8 mouse cellular contexts compared by ENCODE assay signal in genomic region chrX:142526953-142527352, GRCm38 (mm10).
DNase-seq lines count a peak whose midpoint lies in the region; ATAC-seq and TF ChIP-seq lines count a peak whose summit lies in the region.

No protein-coding gene starts in this region.

- H3K4me2 ChIP-seq in forebrain, embryonic 16.5 days (ENCODE audit: low read length) = no peak overlapping the region

- no peak overlapping the region for H3K27ac ChIP-seq in forebrain, embryonic 16.5 days (ENCODE audit: low read length)

- WGBS in lung, adult 2 months = 43% methylated on average over 1 of the region's 1 CpGs
- WGBS in forebrain, embryonic 16.5 days = 40% methylated on average over 1 of the region's 1 CpGs

- TF ChIP-seq POLR2A in lung, adult 2 months (IDR thresholded peaks at IDR 0.05; ENCODE audit: borderline replicate concordance, extremely low read depth, low read depth, low read length) = no peak

- no peak; the same call in 1 of the 2 replicates for TF ChIP-seq CTCF in lung, adult 2 months (IDR thresholded peaks at IDR 0.05; ENCODE audit: insufficient read depth, low read length)

- no peak overlapping the region for H3K4me3 ChIP-seq in lung, adult 2 months (replicated peaks; ENCODE audit: extremely low read depth, low read depth, low read length)
- no peak overlapping the region for H3K4me3 ChIP-seq in forebrain, embryonic 16.5 days (replicated peaks; ENCODE audit: low read length)

- no peaks in the 10 kb centered on the region for H3K9me3 ChIP-seq in forebrain, embryonic 16.5 days (ENCODE audit: control insufficient read depth, low read length)

- H3K36me3 ChIP-seq in forebrain, embryonic 16.5 days (ENCODE audit: control insufficient read depth, insufficient read depth) = no peaks in the 10 kb centered on the region

- no peaks in the 10 kb centered on the region for H3K27me3 ChIP-seq in forebrain, embryonic 16.5 days (replicated peaks; ENCODE audit: control insufficient read depth, insufficient read depth, low read length)

- no peak for ATAC-seq in forebrain, embryonic 16.5 days

- H3K9ac ChIP-seq in forebrain, embryonic 16.5 days (replicated peaks; ENCODE audit: low read depth, low read length) = no peak overlapping the region

- intact Hi-C loops in heart, postnatal 25 days (cut with DNase I) = no loop called here

- H3K4me1 ChIP-seq in lung, adult 2 months (ENCODE audit: control insufficient read depth, insufficient read depth, low read length) = no peaks in the 10 kb centered on the region
- H3K4me1 ChIP-seq in forebrain, embryonic 16.5 days (replicated peaks; ENCODE audit: control insufficient read depth, insufficient read depth, low read length) = no peaks in the 10 kb centered on the region

- peak; percentile 18 to 29 for DNase-seq in heart, adult 18-20 months
- no peak for DNase-seq in heart, postnatal 25 days (ENCODE audit: low spot score)
- peak; percentile 14 to 51 for DNase-seq in lung, adult 18-20 months
- DNase-seq in lung, adult 2 months = no peak
- peak; percentile 64 for DNase-seq in adrenal gland, postnatal 14 days
- DNase-seq in lung, postnatal 14 days = peak; percentile 44
- DNase-seq in frontal cortex, postnatal 10 days (ENCODE audit: low spot score in 2 of 2) = no peak

Comparison
In these comparisons a context has a peak if more than half of its experiments do, and no peak if none do; other contexts are left out.
1. DNase-seq: peak in heart, adult 18-20 months (2 of 2), lung, adult 18-20 months (2 of 2), adrenal gland, postnatal 14 days (single experiment) and lung, postnatal 14 days (single experiment); none in heart, postnatal 25 days (single experiment), lung, adult 2 months (single experiment) and frontal cortex, postnatal 10 days (0 of 2).